Comparison of ENCODE assay signal across 28 mouse cellular contexts in genomic region chr3:54811616-54812015, GRCm38 (mm10). TPM values are rescaled to one million over a fixed set of nuclear protein-coding genes. Genes with fewer than 3 reads are reported as not detected.
DNase-seq lines count a peak whose midpoint lies in the region; ATAC-seq and TF ChIP-seq lines count a peak whose summit lies in the region.
"Had no signal": no experiment of that assay in that cellular context is flagged by ENCODE, and none has a peak within 500 bp of the region (broad histone marks: within the 10 kb centered on the region; RNA-seq: fewer than 3 reads in every experiment).

No protein-coding gene starts in this region.

- no peaks in the 10 kb centered on the region for H3K9me3 ChIP-seq in stomach, postnatal 0 days (ENCODE audit: control insufficient read depth, low read length)
- H3K9me3 ChIP-seq: embryonic facial prominence, embryonic 15.5 days; forebrain, embryonic 15.5 days; heart, embryonic 15.5 days; hindbrain, embryonic 15.5 days; limb, embryonic 12.5 days; liver, embryonic 13.5 days; megakaryocyte, embryonic 14.5 days; neural tube, embryonic 13.5 days had no signal

- H3K27me3 ChIP-seq in stomach, postnatal 0 days (ENCODE audit: control insufficient read depth, insufficient read depth, low read length) = no peaks in the 10 kb centered on the region
- H3K27me3 ChIP-seq: embryonic facial prominence, embryonic 15.5 days; forebrain, embryonic 15.5 days; hindbrain, embryonic 15.5 days; neural tube, embryonic 13.5 days had no signal

- H3K4me3 ChIP-seq in layer of hippocampus, adult 2 months = no peak overlapping the region
- H3K4me3 ChIP-seq in stomach, postnatal 0 days (ENCODE audit: low read depth, low read length) = no peak overlapping the region
- H3K4me3 ChIP-seq: embryonic facial prominence, embryonic 15.5 days; forebrain, embryonic 15.5 days; heart, embryonic 15.5 days; hindbrain, embryonic 15.5 days; limb, embryonic 12.5 days; liver, embryonic 13.5 days; megakaryocyte, embryonic 14.5 days; neural tube, embryonic 13.5 days had no signal

- WGBS in stomach, postnatal 0 days = 47% methylated on average over 1 of the region's 1 CpGs

- TF ChIP-seq CTCF in layer of hippocampus, adult 2 months (conservative IDR thresholded peaks at IDR 0.05) = peak; percentile 66
- peak; percentile 48 for TF ChIP-seq CTCF in stomach, postnatal 0 days (IDR thresholded peaks at IDR 0.05; ENCODE audit: low read depth)

- no peaks in the 10 kb centered on the region for H3K4me1 ChIP-seq in stomach, postnatal 0 days (replicated peaks; ENCODE audit: control insufficient read depth, insufficient read depth)
- H3K4me1 ChIP-seq: embryonic facial prominence, embryonic 15.5 days had no signal

- no peak overlapping the region for H3K27ac ChIP-seq in layer of hippocampus, adult 2 months
- H3K27ac ChIP-seq in stomach, postnatal 0 days (replicated peaks) = no peak overlapping the region
- H3K27ac ChIP-seq: embryonic facial prominence, embryonic 15.5 days; forebrain, embryonic 15.5 days; heart, embryonic 15.5 days; hindbrain, embryonic 15.5 days; limb, embryonic 12.5 days; liver, embryonic 13.5 days; neural tube, embryonic 13.5 days had no signal

- DNase-seq in CD4-positive, CD25-positive, alpha-beta regulatory T cell, adult 2 months (ENCODE audit: low read depth, low spot score) = peak; percentile 31
- DNase-seq in layer of hippocampus, adult 2 months (ENCODE audit: low spot score in 2 of 2) = no peak
- no peak for DNase-seq in layer of hippocampus, adult 8-10 months (ENCODE audit: low spot score in 2 of 2)
- DNase-seq in lung, postnatal 36 days = peak; percentile 26
- no peak for DNase-seq in lung, postnatal 25 days (ENCODE audit: low spot score)
- DNase-seq in stomach, postnatal 0 days (ENCODE audit: low spot score) = no peak
- DNase-seq in left cerebral cortex, adult 8-10 months (ENCODE audit: low spot score in 2 of 2) = no peak
- DNase-seq: adrenal gland, postnatal 10 days; cerebellum, adult 18-20 months; cerebellum, postnatal 36 days; gastrocnemius, postnatal 36 days; heart, postnatal 36 days; kidney, adult 11 months; liver, embryonic 13.5 days; lung, postnatal 10 days; midbrain, embryonic 14.5 days; retina, postnatal 1 day; right cerebral cortex, postnatal 25 days; spleen, adult 18-20 months; thymus, postnatal 14 days had no signal

- H3K9ac ChIP-seq in stomach, postnatal 0 days (ENCODE audit: low read length) = no peak overlapping the region
- H3K9ac ChIP-seq: embryonic facial prominence, embryonic 15.5 days; forebrain, embryonic 15.5 days; heart, embryonic 15.5 days; hindbrain, embryonic 15.5 days; limb, embryonic 12.5 days; liver, embryonic 13.5 days; neural tube, embryonic 13.5 days had no signal

- H3K36me3 ChIP-seq in stomach, postnatal 0 days (ENCODE audit: control insufficient read depth, insufficient read depth, low read length) = no peaks in the 10 kb centered on the region
- H3K36me3 ChIP-seq: embryonic facial prominence, embryonic 15.5 days; forebrain, embryonic 15.5 days; heart, embryonic 15.5 days; hindbrain, embryonic 15.5 days; limb, embryonic 12.5 days; liver, embryonic 13.5 days; neural tube, embryonic 13.5 days had no signal

- H3K4me2 ChIP-seq in stomach, postnatal 0 days (replicated peaks; ENCODE audit: low read depth) = no peak overlapping the region
- H3K4me2 ChIP-seq: embryonic facial prominence, embryonic 15.5 days; forebrain, embryonic 15.5 days; heart, embryonic 15.5 days; hindbrain, embryonic 15.5 days; limb, embryonic 12.5 days; liver, embryonic 13.5 days; neural tube, embryonic 13.5 days had no signal

- no peak for ATAC-seq in CD4-positive, CD25-positive, alpha-beta regulatory T cell, adult 4 months
- ATAC-seq in stomach, postnatal 0 days (ENCODE audit: low FRiP score, low TSS enrichment) = no peak
- ATAC-seq: forebrain, embryonic 15.5 days had no signal

- no peak for TF ChIP-seq EP300 in stomach, postnatal 0 days (optimal IDR thresholded peaks at IDR 0.05)

RNA-seq across cellular contexts. Expression of gene Rfxap, which starts 4.0 kb away (rescaled TPM):
- polyA plus RNA-seq in CD4-positive, CD25-positive, alpha-beta regulatory T cell, adult 4 months (2017; shearing (Covaris generic)) = 1 to 10 TPM; 3.5 to 6.4 TPM
- total RNA-seq in layer of hippocampus, adult 2 months (2021) = 10 to 100 TPM; 46.7 to 55.1 TPM
- total RNA-seq in layer of hippocampus, adult 8-10 months (2022) = 10 to 100 TPM; 45.6 to 55.9 (median 51.4) TPM
- 24.7 and 27.6 TPM in 2 replicates for polyA plus RNA-seq in stomach, postnatal 0 days (2015; fragmentation: Nextera tagmentation; extraction: Ambion mirVana)
- 10 to 100 TPM; 35.3 to 57.7 (median 46.8) TPM for total RNA-seq in left cerebral cortex, adult 8-10 months (2022)

RNA-seq across cellular contexts. Expression of gene Smad9, which starts 56.2 kb away (rescaled TPM):
- polyA plus RNA-seq in CD4-positive, CD25-positive, alpha-beta regulatory T cell, adult 4 months (2017; shearing (Covaris generic)) = not detected
- total RNA-seq in layer of hippocampus, adult 2 months (2021) = 1 to 10 TPM; 7.1 to 7.6 TPM
- 1 to 10 TPM; 8.4 to 8.6 (median 8.5) TPM for total RNA-seq in layer of hippocampus, adult 8-10 months (2022)
- polyA plus RNA-seq in stomach, postnatal 0 days (2015; fragmentation: Nextera tagmentation; extraction: Ambion mirVana) = 0.56 and 0.87 TPM in 2 replicates
- 10 to 100 TPM; 11.0 to 12.5 (median 11.6) TPM for total RNA-seq in left cerebral cortex, adult 8-10 months (2022)

Comparison
In these comparisons a context has a peak if more than half of its experiments do, and no peak if none do; other contexts are left out.
1. DNase-seq: peak in CD4-positive, CD25-positive, alpha-beta regulatory T cell, adult 2 months (single experiment) and lung, postnatal 36 days (single experiment); none in layer of hippocampus, adult 2 months (0 of 2), layer of hippocampus, adult 8-10 months (0 of 2), lung, postnatal 25 days (single experiment), stomach, postnatal 0 days (single experiment) and left cerebral cortex, adult 8-10 months (0 of 2).